Mouse (Mus musculus) MEL (cell line): ENCODE results near the gene Tnfrsf4.

Experiments used
- CHD2 ChIP-seq: IDR thresholded peaks from 2 replicates; pipeline ENCODE4 v1.6.1; 2011; ENCODE audit warnings: low read length, improper control_type of control experiment
- CTCF ChIP-seq, 3 experiments: IDR thresholded peaks in 2 of 3; conservative IDR thresholded peaks in 1 of 3; 2 replicates each; pipeline ENCODE4 v1.5.1; 2011 to 2012; ENCODE audit warnings: low read length in 3 of 3, low read depth in 2 of 3, mild to moderate bottlenecking in 2 of 3, improper control_type of control experiment in 1 of 3, inconsistent platforms in 1 of 3, mixed read lengths in 1 of 3, moderate library complexity in 1 of 3; ENCODE audit not compliant: control insufficient read depth in 1 of 3, insufficient read depth in 1 of 3, poor library complexity in 1 of 3, severe bottlenecking in 1 of 3
- MYB ChIP-seq: IDR thresholded peaks from 2 replicates; pipeline ENCODE4 v1.6.1; 2011; ENCODE audit warnings: mild to moderate bottlenecking, low read depth, low read length, improper control_type of control experiment

GRCm38 (mm10) chr4:156058826-156059225 lies 45.2 kb downstream of the Tnfrsf4 start:
- TF ChIP-seq MYB = no peak
- no peak for TF ChIP-seq CTCF (IDR thresholded peaks at IDR 0.05 in 2 of 3, conservative IDR thresholded peaks at IDR 0.05 in 1 of 3; ENCODE audit: control insufficient read depth in 1 of 3, insufficient read depth in 1 of 3, low read depth in 2 of 3, low read length in 3 of 3, poor library complexity in 1 of 3, severe bottlenecking in 1 of 3)
- TF ChIP-seq CHD2 = no peak
